Mouse (Mus musculus): Measurements from ENCODE around the gene Btnl1. TPM values are rescaled to one million over a fixed set of nuclear protein-coding genes. Genes with fewer than 3 reads are reported as not detected.
A peak's percentile ranks its signal among the peaks of the same experiment; 100 is the strongest.

Gene Btnl1
- polyA plus RNA-seq, 1 experiment, result 0.28 TPM

GRCm38 (mm10) chr17:34378716-34379115 is 1.8 kb downstream of the Btnl1 start:
- no peak overlapping the region for H3K27ac ChIP-seq (ENCODE audit: insufficient read depth, low read length)
- H3K4me1 ChIP-seq (ENCODE audit: control insufficient read depth, insufficient read depth, low read length), result peaks cover 4% of the 10 kb centered on the region
- H3K27me3 ChIP-seq (ENCODE audit: control insufficient read depth, insufficient read depth, low read length, poor library complexity, severe bottlenecking), result no peaks in the 10 kb centered on the region
- H3K4me3 ChIP-seq (ENCODE audit: low read depth, low read length), result no peak overlapping the region
- no peaks in the 10 kb centered on the region for H3K36me3 ChIP-seq (ENCODE audit: control insufficient read depth, insufficient read depth, low read length, poor library complexity, severe bottlenecking)
- no peak overlapping the region for H3K9ac ChIP-seq (ENCODE audit: low read depth, poor library complexity, severe bottlenecking)
- H3K9me3 ChIP-seq (replicated peaks; ENCODE audit: control insufficient read depth, insufficient read depth, low read length, poor library complexity, severe bottlenecking), result no peaks in the 10 kb centered on the region
- TF ChIP-seq POLR2A (IDR thresholded peaks at IDR 0.05; ENCODE audit: insufficient read depth, low read length) (no peak), EP300 (IDR thresholded peaks at IDR 0.05; ENCODE audit: insufficient read depth, low read depth, low read length) (no peak), CTCF (IDR thresholded peaks at IDR 0.05; ENCODE audit: low read depth, low read length) (no peak)

GRCm38 (mm10) chr17:34379451-34379850 is 2.5 kb downstream of the Btnl1 start:
- Histone ChIP-seq H3K27me3 (ENCODE audit: control insufficient read depth, insufficient read depth, low read length, poor library complexity, severe bottlenecking) (no peaks in the 10 kb centered on the region), H3K4me1 (ENCODE audit: control insufficient read depth, insufficient read depth, low read length) (peaks cover 4% of the 10 kb centered on the region), H3K36me3 (ENCODE audit: control insufficient read depth, insufficient read depth, low read length, poor library complexity, severe bottlenecking) (no peaks in the 10 kb centered on the region), H3K4me3 (ENCODE audit: low read depth, low read length) (no peak overlapping the region), H3K9ac (ENCODE audit: low read depth, poor library complexity, severe bottlenecking) (no peak overlapping the region), H3K9me3 (replicated peaks; ENCODE audit: control insufficient read depth, insufficient read depth, low read length, poor library complexity, severe bottlenecking) (no peaks in the 10 kb centered on the region), H3K27ac (ENCODE audit: insufficient read depth, low read length) (no peak overlapping the region)
- TF ChIP-seq EP300 (IDR thresholded peaks at IDR 0.05; ENCODE audit: insufficient read depth, low read depth, low read length), result no peak
- no peak for TF ChIP-seq POLR2A (IDR thresholded peaks at IDR 0.05; ENCODE audit: insufficient read depth, low read length)
- no peak for TF ChIP-seq CTCF (IDR thresholded peaks at IDR 0.05; ENCODE audit: low read depth, low read length)

GRCm38 (mm10) chr17:34381876-34382275 is 4.9 kb downstream of the Btnl1 start:
- H3K4me1 ChIP-seq (ENCODE audit: control insufficient read depth, insufficient read depth, low read length), result peaks cover 4% of the 10 kb centered on the region
- H3K4me3 ChIP-seq (ENCODE audit: low read depth, low read length), result no peak overlapping the region
- H3K36me3 ChIP-seq (ENCODE audit: control insufficient read depth, insufficient read depth, low read length, poor library complexity, severe bottlenecking), result no peaks in the 10 kb centered on the region
- H3K9ac ChIP-seq (ENCODE audit: low read depth, poor library complexity, severe bottlenecking), result no peak overlapping the region
- no peaks in the 10 kb centered on the region for H3K9me3 ChIP-seq (replicated peaks; ENCODE audit: control insufficient read depth, insufficient read depth, low read length, poor library complexity, severe bottlenecking)
- TF ChIP-seq EP300 (IDR thresholded peaks at IDR 0.05; ENCODE audit: insufficient read depth, low read depth, low read length) (no peak), CTCF (IDR thresholded peaks at IDR 0.05; ENCODE audit: low read depth, low read length) (no peak)
- H3K27ac ChIP-seq (ENCODE audit: insufficient read depth, low read length), result 0 out of 2 replicates have a peak overlapping the region, but pooled peaks have one; percentile 6
- no peaks in the 10 kb centered on the region for H3K27me3 ChIP-seq (ENCODE audit: control insufficient read depth, insufficient read depth, low read length, poor library complexity, severe bottlenecking)

GRCm38 (mm10) chr17:34383212-34383611 is 6.3 kb downstream of the Btnl1 start:
- no peak overlapping the region for H3K4me3 ChIP-seq (ENCODE audit: low read depth, low read length)
- no peak overlapping the region for H3K27ac ChIP-seq (ENCODE audit: insufficient read depth, low read length)
- H3K9me3 ChIP-seq (replicated peaks; ENCODE audit: control insufficient read depth, insufficient read depth, low read length, poor library complexity, severe bottlenecking), result no peaks in the 10 kb centered on the region
- no peak overlapping the region for H3K9ac ChIP-seq (ENCODE audit: low read depth, poor library complexity, severe bottlenecking)
- H3K27me3 ChIP-seq (ENCODE audit: control insufficient read depth, insufficient read depth, low read length, poor library complexity, severe bottlenecking), result no peaks in the 10 kb centered on the region
- TF ChIP-seq CTCF (IDR thresholded peaks at IDR 0.05; ENCODE audit: low read depth, low read length) (peak; percentile 75), POLR2A (IDR thresholded peaks at IDR 0.05; ENCODE audit: insufficient read depth, low read length) (no peak)
- H3K36me3 ChIP-seq (ENCODE audit: control insufficient read depth, insufficient read depth, low read length, poor library complexity, severe bottlenecking), result no peaks in the 10 kb centered on the region
- peaks cover 4% of the 10 kb centered on the region for H3K4me1 ChIP-seq (ENCODE audit: control insufficient read depth, insufficient read depth, low read length)

- Histone ChIP-seq H3K9me3 (replicated peaks; ENCODE audit: control insufficient read depth, insufficient read depth, low read length, poor library complexity, severe bottlenecking) (no peaks in the 10 kb centered on the region), H3K36me3 (ENCODE audit: control insufficient read depth, insufficient read depth, low read length, poor library complexity, severe bottlenecking) (no peaks in the 10 kb centered on the region), H3K4me3 (ENCODE audit: low read depth, low read length) (no peak overlapping the region), H3K27ac (ENCODE audit: insufficient read depth, low read length) (no peak overlapping the region), H3K27me3 (ENCODE audit: control insufficient read depth, insufficient read depth, low read length, poor library complexity, severe bottlenecking) (no peaks in the 10 kb centered on the region), H3K4me1 (ENCODE audit: control insufficient read depth, insufficient read depth, low read length) (peaks cover 4% of the 10 kb centered on the region), H3K9ac (ENCODE audit: low read depth, poor library complexity, severe bottlenecking) (no peak overlapping the region)
- TF ChIP-seq POLR2A (IDR thresholded peaks at IDR 0.05; ENCODE audit: insufficient read depth, low read length) (no peak), EP300 (IDR thresholded peaks at IDR 0.05; ENCODE audit: insufficient read depth, low read depth, low read length) (no peak), CTCF (IDR thresholded peaks at IDR 0.05; ENCODE audit: low read depth, low read length) (no peak)
These were observed 7.8 kb downstream of the Btnl1 start for GRCm38 (mm10) chr17:34384699-34385098.

- Histone ChIP-seq H3K9ac (ENCODE audit: low read depth, poor library complexity, severe bottlenecking) (no peak overlapping the region), H3K4me1 (ENCODE audit: control insufficient read depth, insufficient read depth, low read length) (peaks cover 1% of the 10 kb centered on the region), H3K36me3 (ENCODE audit: control insufficient read depth, insufficient read depth, low read length, poor library complexity, severe bottlenecking) (no peaks in the 10 kb centered on the region), H3K27ac (ENCODE audit: insufficient read depth, low read length) (no peak overlapping the region), H3K4me3 (ENCODE audit: low read depth, low read length) (no peak overlapping the region), H3K27me3 (ENCODE audit: control insufficient read depth, insufficient read depth, low read length, poor library complexity, severe bottlenecking) (no peaks in the 10 kb centered on the region), H3K9me3 (replicated peaks; ENCODE audit: control insufficient read depth, insufficient read depth, low read length, poor library complexity, severe bottlenecking) (no peaks in the 10 kb centered on the region)
- TF ChIP-seq POLR2A (IDR thresholded peaks at IDR 0.05; ENCODE audit: insufficient read depth, low read length), result no peak
- no peak for TF ChIP-seq EP300 (IDR thresholded peaks at IDR 0.05; ENCODE audit: insufficient read depth, low read depth, low read length)
- TF ChIP-seq CTCF (IDR thresholded peaks at IDR 0.05; ENCODE audit: low read depth, low read length), result no peak
These were observed 9.7 kb downstream of the Btnl1 start for GRCm38 (mm10) chr17:34386656-34387055.
